ENCODE assay signal across 13 mouse cellular contexts in the genomic region with DNA sequence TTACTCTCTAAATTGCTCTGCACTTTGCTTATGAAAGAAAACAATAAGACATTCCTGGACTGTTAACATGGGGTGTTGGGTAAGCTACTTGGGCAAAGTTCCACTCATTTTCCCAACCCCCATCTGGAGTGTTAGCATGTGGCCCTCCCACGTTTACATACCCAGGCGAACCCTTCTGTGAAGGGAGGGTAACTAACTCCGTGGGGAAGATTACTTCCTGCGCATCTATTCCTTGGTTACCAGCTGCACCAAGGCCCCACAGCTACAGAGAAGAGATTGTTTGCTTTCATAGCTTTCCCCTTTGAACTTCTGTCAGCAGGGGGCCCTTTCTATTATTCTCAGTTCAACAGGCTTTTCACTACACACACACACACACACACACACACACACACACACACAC. TPM values are rescaled to one million over a fixed set of nuclear protein-coding genes. Genes with fewer than 3 reads are reported as not detected.
DNase-seq lines count a peak whose midpoint lies in the region; ATAC-seq lines count a peak whose summit lies in the region.
"Had no signal": no experiment of that assay in that cellular context is flagged by ENCODE, and none has a peak within 500 bp of the region (broad histone marks: within the 10 kb centered on the region; RNA-seq: fewer than 3 reads in every experiment).

No protein-coding gene starts in this region.

- 0 out of 2 replicates have a peak, but pooled peaks have one; percentile 14 for ATAC-seq in granulocyte monocyte progenitor cell, adult 5-6 weeks (replicated peaks; ENCODE audit: poor library complexity, severe bottlenecking)

- DNase-seq in layer of hippocampus, adult 9-11 months = peak; percentile 40
- no peak for DNase-seq in layer of hippocampus, postnatal 25 days (ENCODE audit: extremely low spot score in 1 of 2, low spot score in 1 of 2)
- peak; percentile 43 for DNase-seq in embryo, embryonic 10 days (ENCODE audit: low spot score)
- DNase-seq in mesoderm, embryonic 11.5 days (ENCODE audit: low read depth, low spot score) = peak; percentile 59
- DNase-seq in gastrocnemius, adult 8-10 months (ENCODE audit: low spot score in 2 of 2) = no peak
- DNase-seq in cerebellum, adult 11-12 months = no peak
- DNase-seq in right cerebral cortex, postnatal 25 days = no peak
- DNase-seq: gastrocnemius, postnatal 14 days; heart, postnatal 10 days; kidney, adult 8-10 months; layer of hippocampus, postnatal 36 days; right cerebral cortex, postnatal 14 days had no signal

RNA-seq across cellular contexts. Expression of a gene that starts 12.6 kb away (rescaled TPM):
- total RNA-seq in layer of hippocampus, postnatal 25 days (2021) = 100 to 1,000 TPM; 146 to 162 TPM
- total RNA-seq in granulocyte monocyte progenitor cell, adult 5-6 weeks (2014; fragmentation: Nextera tagmentation) = 583 and 666 TPM in 2 replicates
- total RNA-seq in granulocyte monocyte progenitor cell, adult 5-6 weeks (2017) = 670 and 682 TPM in 2 replicates
- total RNA-seq in gastrocnemius, adult 8-10 months (2022) = 10 to 100 TPM; 53.4 to 66.1 (median 59.2) TPM

RNA-seq across cellular contexts. Expression of a gene that starts 45.7 kb away (rescaled TPM):
- total RNA-seq in layer of hippocampus, postnatal 25 days (2021) = 10 to 100 TPM; 19.6 to 22.3 TPM
- 0.26 and 1.9 TPM in 2 replicates for total RNA-seq in granulocyte monocyte progenitor cell, adult 5-6 weeks (2014; fragmentation: Nextera tagmentation)
- 1.1 and 1.2 TPM in 2 replicates for total RNA-seq in granulocyte monocyte progenitor cell, adult 5-6 weeks (2017)
- 1 to 10 TPM; 2.4 to 3.9 (median 3.6) TPM for total RNA-seq in gastrocnemius, adult 8-10 months (2022)

Comparison
In these comparisons a context has a peak if more than half of its experiments do, and no peak if none do; other contexts are left out.
1. DNase-seq: peak in layer of hippocampus, adult 9-11 months (single experiment), embryo, embryonic 10 days (single experiment) and mesoderm, embryonic 11.5 days (single experiment); none in layer of hippocampus, postnatal 25 days (0 of 2), gastrocnemius, adult 8-10 months (0 of 2), cerebellum, adult 11-12 months (single experiment) and right cerebral cortex, postnatal 25 days (single experiment).
2. RNA of a gene that starts 45.7 kb away (total RNA-seq): 19.6 to 22.3 TPM in layer of hippocampus, postnatal 25 days; 2.4 to 3.9 TPM in gastrocnemius, adult 8-10 months and 0.26 to 1.9 TPM in granulocyte monocyte progenitor cell, adult 5-6 weeks; every median in the first group is over 4 times any median in the second.